Mouse (Mus musculus): ENCODE data around the gene Peli2. TPM values are rescaled to one million over a fixed set of nuclear protein-coding genes. Genes with fewer than 3 reads are reported as not detected.

Gene Peli2
- polyA plus RNA-seq (2012; rRNA removed), result 15.9 and 16.7 TPM in 2 replicates

DNA sequence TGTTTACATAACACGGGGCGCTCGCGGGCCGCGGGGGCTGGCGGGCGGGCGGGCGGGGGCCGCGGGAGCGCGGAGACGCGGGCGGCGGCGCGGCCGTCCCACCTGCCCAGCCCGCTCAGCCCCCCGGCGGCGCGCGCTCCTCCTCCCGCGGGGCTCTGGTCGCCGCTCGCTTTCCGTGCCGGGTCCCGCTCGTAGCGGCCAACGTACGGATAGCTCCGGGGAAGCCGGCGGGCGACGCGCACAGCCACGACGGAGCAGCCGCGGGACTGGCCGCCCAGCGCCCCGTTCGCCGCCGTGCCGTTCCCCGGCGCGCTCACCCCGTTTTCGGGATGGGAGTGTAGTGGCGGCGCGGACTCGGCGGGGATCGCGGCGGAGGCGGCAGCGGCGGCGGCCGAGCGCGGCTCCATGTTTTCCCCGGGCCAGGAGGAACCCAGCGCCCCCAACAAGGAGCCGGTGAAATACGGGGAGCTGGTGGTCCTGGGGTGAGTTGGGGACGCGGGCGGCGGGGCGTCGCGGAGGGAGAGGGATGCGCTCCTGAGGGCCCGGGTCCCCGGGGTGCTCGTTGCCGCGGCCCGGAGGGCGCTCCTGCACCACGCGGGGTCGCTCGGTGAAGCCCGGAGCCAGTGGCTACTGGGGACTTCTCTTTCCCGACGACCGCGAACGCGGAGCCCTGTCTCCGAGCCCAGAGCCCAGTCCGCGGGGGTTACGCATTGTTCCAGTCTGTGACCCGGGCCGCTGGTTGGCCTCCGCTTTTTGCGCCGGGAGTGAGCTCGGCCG, at the start of gene Peli2:
Peli2 (plus strand) TSS at position 72 of the 777 bp plus-strand sequence.

Data from central nervous system, embryonic 11.5 days (tissue).